Mouse (Mus musculus) heart, postnatal 0 days (tissue): Measurements from ENCODE around the gene Arntl.

Source experiments
- CTCF ChIP-seq: IDR thresholded peaks from 2 replicates; pipeline ENCODE4 v1.5.1; 2016; ENCODE audit warnings: antibody characterized with exemption, control low read depth, low read depth
- EP300 ChIP-seq: IDR thresholded peaks from 2 replicates; pipeline ENCODE4 v1.6.1; 2016; ENCODE audit warnings: antibody characterized with exemption, low read depth

GRCm38 (mm10) chr7:113347694-113348093 is 140.4 kb downstream of the Arntl start:
- TF ChIP-seq CTCF (no peak), EP300 (no peak)
